Mouse (Mus musculus) frontal cortex, postnatal 10 days (tissue): ENCODE measurements around the gene Senp1.

Source experiments
- DNase-seq, 2 experiments: peaks; one replicate each; pipeline ENCODE4 v3.0.0; 2022; ENCODE audit warnings: low spot score in 2 of 2, mixed read lengths in 1 of 2

Senp1 gene

GRCm38 (mm10) chr15:98002113-98002990 lies 91.2 kb downstream of the Senp1 start:
- DNase-seq, result no peak

GRCm38 (mm10) chr15:98001321-98002112 lies 92.0 kb downstream of the Senp1 start:
- no peak for DNase-seq

GRCm38 (mm10) chr15:97999991-98000390 lies 93.6 kb downstream of the Senp1 start:
- no peak for DNase-seq

GRCm38 (mm10) chr15:97999546-97999945 lies 94.0 kb downstream of the Senp1 start:
- DNase-seq, result no peak

GRCm38 (mm10) chr15:97996716-97997256 lies 96.8 kb downstream of the Senp1 start:
- DNase-seq, result peak; percentile 27 to 62

- DNase-seq, result peak; percentile 80 to 82
Observed at GRCm38 (mm10) chr15:97992712-97993286, 100.7 kb downstream of the Senp1 start.

- no peak for DNase-seq
Observed at GRCm38 (mm10) chr15:97992027-97992711, 101.4 kb downstream of the Senp1 start.

- DNase-seq, result no peak
Observed at GRCm38 (mm10) chr15:97991285-97991895, 102.2 kb downstream of the Senp1 start.

- no peak for DNase-seq
Observed at GRCm38 (mm10) chr15:97990721-97991120, 102.8 kb downstream of the Senp1 start.

- DNase-seq, result no peak
Observed at GRCm38 (mm10) chr15:97990124-97990523, 103.4 kb downstream of the Senp1 start.

- DNase-seq, result no peak
Observed at GRCm38 (mm10) chr15:97989544-97989943, 104.0 kb downstream of the Senp1 start.
